Comparison of ENCODE assay signal across 9 mouse cellular contexts in the genomic region with DNA sequence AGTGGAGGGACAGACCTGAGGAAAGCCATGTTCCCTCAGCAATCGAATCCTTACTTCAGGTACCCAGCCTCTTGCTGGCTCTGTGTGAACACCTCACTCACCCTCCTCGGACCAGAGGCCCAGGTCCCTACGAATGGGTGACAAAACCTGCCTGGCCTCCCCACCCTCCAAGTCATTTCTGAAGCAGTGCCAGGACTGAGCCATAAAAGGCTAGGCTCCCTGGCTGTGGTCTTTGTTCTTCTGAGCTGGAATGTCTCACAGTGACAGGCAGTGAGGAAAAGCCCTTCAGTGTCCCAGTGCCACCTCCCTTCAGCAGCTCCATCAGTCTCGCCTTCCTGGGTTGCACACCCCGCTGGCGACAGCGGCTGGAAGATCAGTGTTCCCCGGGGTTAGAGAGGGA.
DNase-seq lines count a peak whose midpoint lies in the region; ATAC-seq and TF ChIP-seq lines count a peak whose summit lies in the region.
"Had no signal": no experiment of that assay in that cellular context is flagged by ENCODE, and none has a peak within 500 bp of the region (broad histone marks: within the 10 kb centered on the region; RNA-seq: fewer than 3 reads in every experiment).

No protein-coding gene starts in this region.

- H3K4me2 ChIP-seq in intestine, postnatal 0 days (replicated peaks; ENCODE audit: low read depth) = no peak overlapping the region; the same call in 1 of the 2 replicates

- H3K27me3 ChIP-seq in intestine, postnatal 0 days (replicated peaks; ENCODE audit: control insufficient read depth, insufficient read depth, low read length) = no peaks in the 10 kb centered on the region

- no peak overlapping the region for H3K9ac ChIP-seq in intestine, postnatal 0 days (ENCODE audit: low read depth, low read length)

- peak; percentile 22 to 23 for DNase-seq in adrenal gland, postnatal 36 days
- DNase-seq in adrenal gland, adult 18-20 months (ENCODE audit: low spot score in 2 of 2) = no peak
- peak; percentile 47 for DNase-seq in urinary bladder, postnatal 14 days (ENCODE audit: low spot score)
- DNase-seq in urinary bladder, postnatal 25 days (ENCODE audit: low spot score) = no peak
- DNase-seq in thymus, postnatal 36 days = no peak
- DNase-seq in cerebellum, postnatal 25 days = no peak
- DNase-seq in layer of hippocampus, postnatal 14 days (ENCODE audit: low spot score in 2 of 2) = no peak
- DNase-seq: thymus, adult 2 months had no signal

- ATAC-seq in intestine, postnatal 0 days = 0 out of 2 replicates have a peak, but pooled peaks have one; percentile 33

- WGBS in intestine, postnatal 0 days = 13% methylated on average over 8 of the region's 8 CpGs

- 0 out of 2 replicates have a peak, but pooled peaks cover 3% of the 10 kb centered on the region for H3K4me1 ChIP-seq in intestine, postnatal 0 days (replicated peaks; ENCODE audit: control insufficient read depth, insufficient read depth, low read length)

- H3K9me3 ChIP-seq in intestine, postnatal 0 days (ENCODE audit: control insufficient read depth) = no peaks in the 10 kb centered on the region

- no peaks in the 10 kb centered on the region for H3K36me3 ChIP-seq in intestine, postnatal 0 days (ENCODE audit: control insufficient read depth, insufficient read depth)

- no peak overlapping the region for H3K27ac ChIP-seq in intestine, postnatal 0 days (ENCODE audit: low read depth, low read length)

- no peak for TF ChIP-seq CTCF in intestine, postnatal 0 days (IDR thresholded peaks at IDR 0.05; ENCODE audit: low read depth)

- H3K4me3 ChIP-seq in intestine, postnatal 0 days (ENCODE audit: low read depth, low read length) = no peak overlapping the region

Comparison
In these comparisons a context has a peak if more than half of its experiments do, and no peak if none do; other contexts are left out.
1. DNase-seq: peak in adrenal gland, postnatal 36 days (2 of 2) and urinary bladder, postnatal 14 days (single experiment); none in adrenal gland, adult 18-20 months (0 of 2), urinary bladder, postnatal 25 days (single experiment), thymus, postnatal 36 days (0 of 2), cerebellum, postnatal 25 days (0 of 2) and layer of hippocampus, postnatal 14 days (0 of 2).